Mouse (Mus musculus) 3T3-L1 (cell line): Measurements from ENCODE around the gene Xrra1.
"Not testable (repeated sequence)": the region's sequence is repeated elsewhere in the genome, so short reads cannot be mapped to it uniquely, and the experiment has no call there.

Experiments
- DNase-seq: peaks from one replicate; pipeline ENCODE4 v3.0.0-alpha.2; 2015; ENCODE audit warnings: low read depth, low spot score

Xrra1 gene

GRCm38 (mm10) chr7:99858813-99859585 is at the start of gene Xrra1:
TSS of gene Xrra1 (plus strand) at chr7:99859116.
- peak; percentile 98 for DNase-seq

- DNase-seq = no peak
Observed at GRCm38 (mm10) chr7:99810814-99811213, 48.1 kb upstream of the Xrra1 start.

GRCm38 (mm10) chr7:99811661-99812060 is 47.3 kb upstream of the Xrra1 start:
- no peak for DNase-seq

GRCm38 (mm10) chr7:99813394-99813793 is 45.5 kb upstream of the Xrra1 start:
- peak; percentile 31 for DNase-seq

- not testable (repeated sequence) for DNase-seq
Observed at GRCm38 (mm10) chr7:99818181-99818725, 40.7 kb upstream of the Xrra1 start.

GRCm38 (mm10) chr7:99821953-99822352 is 37.0 kb upstream of the Xrra1 start:
- DNase-seq = no peak

GRCm38 (mm10) chr7:99822426-99822825 is 36.5 kb upstream of the Xrra1 start:
- DNase-seq = no peak

- no peak for DNase-seq
Observed at GRCm38 (mm10) chr7:99823045-99823663, 35.8 kb upstream of the Xrra1 start.

GRCm38 (mm10) chr7:99824649-99825483 is 34.0 kb upstream of the Xrra1 start:
- DNase-seq = no peak

- no peak for DNase-seq
Observed at GRCm38 (mm10) chr7:99825511-99825910, 33.4 kb upstream of the Xrra1 start.

GRCm38 (mm10) chr7:99826096-99826495 is 32.8 kb upstream of the Xrra1 start:
- no peak for DNase-seq

GRCm38 (mm10) chr7:99828083-99828570 is 30.8 kb upstream of the Xrra1 start, which contains the start of gene Neu3:
TSS of gene Neu3 (minus strand) at chr7:99828417.
- peak; percentile 93 for DNase-seq

GRCm38 (mm10) chr7:99833115-99833845 is 25.6 kb upstream of the Xrra1 start:
- no peak for DNase-seq

- DNase-seq = no peak
Observed at GRCm38 (mm10) chr7:99833846-99834222, 25.1 kb upstream of the Xrra1 start.

- no peak for DNase-seq
Observed at GRCm38 (mm10) chr7:99834314-99834853, 24.5 kb upstream of the Xrra1 start.

- DNase-seq = no peak
Observed at GRCm38 (mm10) chr7:99836781-99837180, 22.1 kb upstream of the Xrra1 start.

GRCm38 (mm10) chr7:99837358-99838071 is 21.4 kb upstream of the Xrra1 start:
- DNase-seq = no peak

GRCm38 (mm10) chr7:99838241-99838640 is 20.7 kb upstream of the Xrra1 start:
- no peak for DNase-seq

GRCm38 (mm10) chr7:99845533-99846236 is 13.2 kb upstream of the Xrra1 start:
- DNase-seq = no peak
